ENCODE assay signal across 26 mouse cellular contexts in genomic region chrX:17365114-17365513, GRCm38 (mm10). TPM values are rescaled to one million over a fixed set of nuclear protein-coding genes. Genes with fewer than 3 reads are reported as not detected.
DNase-seq lines count a peak whose midpoint lies in the region; ATAC-seq lines count a peak whose summit lies in the region.
"Had no signal": no experiment of that assay in that cellular context is flagged by ENCODE, and none has a peak within 500 bp of the region (broad histone marks: within the 10 kb centered on the region; RNA-seq: fewer than 3 reads in every experiment).

No protein-coding gene starts in this region.

- H3K9me3 ChIP-seq in limb, embryonic 10.5 days (replicated peaks), result no peaks in the 10 kb centered on the region
- H3K9me3 ChIP-seq: heart, embryonic 12.5 days; hindbrain, embryonic 12.5 days; limb, embryonic 13.5 days; liver, embryonic 13.5 days; midbrain, embryonic 15.5 days had no signal

- no peaks in the 10 kb centered on the region for H3K27me3 ChIP-seq in limb, embryonic 10.5 days (ENCODE audit: low read depth, poor library complexity, severe bottlenecking)
- H3K27me3 ChIP-seq: heart, embryonic 12.5 days; hindbrain, embryonic 12.5 days; limb, embryonic 13.5 days; liver, embryonic 13.5 days; midbrain, embryonic 15.5 days had no signal

- H3K36me3 ChIP-seq in limb, embryonic 10.5 days, result no peaks in the 10 kb centered on the region
- H3K36me3 ChIP-seq: heart, embryonic 12.5 days; hindbrain, embryonic 12.5 days; limb, embryonic 13.5 days; liver, embryonic 13.5 days; midbrain, embryonic 15.5 days had no signal

- H3K27ac ChIP-seq in limb, embryonic 10.5 days, result no peak overlapping the region
- H3K27ac ChIP-seq: hindbrain, embryonic 12.5 days; layer of hippocampus, adult 2 months; limb, embryonic 13.5 days; liver, embryonic 13.5 days; midbrain, embryonic 15.5 days had no signal

- 74% methylated on average over 2 of the region's 2 CpGs for whole genome bisulfite sequencing in limb, embryonic 10.5 days

- peak; percentile 34 for DNase-seq in CD4-positive helper T cell, adult 2 months (ENCODE audit: low read depth, low spot score)
- peak; percentile 0 to 7 for DNase-seq in CD8-positive naive resting alpha-beta T cell, adult 2 months (ENCODE audit: low read depth in 2 of 2, low spot score in 2 of 2)
- peak; percentile 48 for DNase-seq in induced T-regulatory cell, adult 2 months (ENCODE audit: low read depth)
- DNase-seq in kidney, adult 11 months, result no peak
- DNase-seq in limb, embryonic 10.5 days (ENCODE audit: low spot score), result no peak
- DNase-seq: adrenal gland, postnatal 25 days; cerebellum, adult 8-10 months; cerebellum, postnatal 36 days; gastrocnemius, postnatal 14 days; heart, adult 11 months; heart, postnatal 10 days; kidney, adult 9 months; kidney, postnatal 14 days; layer of hippocampus, postnatal 36 days; liver, embryonic 13.5 days; lung, adult 2 months; right cerebral cortex, adult 18-20 months; thymus, postnatal 36 days had no signal

- ATAC-seq in neutrophil, adult 5-6 weeks (ENCODE audit: extremely low read depth, insufficient number of reproducible peaks, low FRiP score, poor library complexity, severe bottlenecking), result peak; percentile 56; the same call in 1 of the 2 replicates
- no peak for ATAC-seq in megakaryocyte-erythroid progenitor cell, adult 5-6 weeks (replicated peaks; ENCODE audit: low FRiP score, low TSS enrichment, poor library complexity, severe bottlenecking)
- ATAC-seq: forebrain, embryonic 16.5 days; midbrain, embryonic 15.5 days had no signal

- H3K4me1 ChIP-seq in limb, embryonic 10.5 days, result no peaks in the 10 kb centered on the region
- H3K4me1 ChIP-seq: heart, embryonic 12.5 days; hindbrain, embryonic 12.5 days; limb, embryonic 13.5 days; liver, embryonic 13.5 days; midbrain, embryonic 15.5 days had no signal

- no peak overlapping the region for H3K4me3 ChIP-seq in limb, embryonic 10.5 days
- H3K4me3 ChIP-seq: heart, embryonic 12.5 days; hindbrain, embryonic 12.5 days; layer of hippocampus, adult 2 months; limb, embryonic 13.5 days; liver, embryonic 13.5 days; midbrain, embryonic 15.5 days had no signal

RNA-seq across cellular contexts. Expression of gene Efhc2, which starts 45.9 kb away (rescaled TPM):
- total RNA-seq in neutrophil, adult 5-6 weeks (2017), result not detected in 2 replicates
- not detected in 2 replicates for total RNA-seq in megakaryocyte-erythroid progenitor cell, adult 5-6 weeks (2014; fragmentation: Nextera tagmentation)
- total RNA-seq in megakaryocyte-erythroid progenitor cell, adult 5-6 weeks (2017), result not detected in 2 replicates
- polyA plus RNA-seq in limb, embryonic 10.5 days (2016; fragmentation: Nextera tagmentation; extraction: Ambion mirVana), result 0.48 and 0.53 TPM in 2 replicates

Comparison
In these comparisons a context has a peak if more than half of its experiments do, and no peak if none do; other contexts are left out.
1. DNase-seq: peak in CD4-positive helper T cell, adult 2 months (single experiment), CD8-positive naive resting alpha-beta T cell, adult 2 months (2 of 2) and induced T-regulatory cell, adult 2 months (single experiment); none in kidney, adult 11 months (single experiment) and limb, embryonic 10.5 days (single experiment).